Mouse (Mus musculus): ENCODE results near the gene Ccdc157. TPM values are rescaled to one million over a fixed set of nuclear protein-coding genes. Genes with fewer than 3 reads are reported as not detected.

Ccdc157 gene
- polyA plus RNA-seq, 2 experiments, result 0.32 to 0.97 TPM

DNA sequence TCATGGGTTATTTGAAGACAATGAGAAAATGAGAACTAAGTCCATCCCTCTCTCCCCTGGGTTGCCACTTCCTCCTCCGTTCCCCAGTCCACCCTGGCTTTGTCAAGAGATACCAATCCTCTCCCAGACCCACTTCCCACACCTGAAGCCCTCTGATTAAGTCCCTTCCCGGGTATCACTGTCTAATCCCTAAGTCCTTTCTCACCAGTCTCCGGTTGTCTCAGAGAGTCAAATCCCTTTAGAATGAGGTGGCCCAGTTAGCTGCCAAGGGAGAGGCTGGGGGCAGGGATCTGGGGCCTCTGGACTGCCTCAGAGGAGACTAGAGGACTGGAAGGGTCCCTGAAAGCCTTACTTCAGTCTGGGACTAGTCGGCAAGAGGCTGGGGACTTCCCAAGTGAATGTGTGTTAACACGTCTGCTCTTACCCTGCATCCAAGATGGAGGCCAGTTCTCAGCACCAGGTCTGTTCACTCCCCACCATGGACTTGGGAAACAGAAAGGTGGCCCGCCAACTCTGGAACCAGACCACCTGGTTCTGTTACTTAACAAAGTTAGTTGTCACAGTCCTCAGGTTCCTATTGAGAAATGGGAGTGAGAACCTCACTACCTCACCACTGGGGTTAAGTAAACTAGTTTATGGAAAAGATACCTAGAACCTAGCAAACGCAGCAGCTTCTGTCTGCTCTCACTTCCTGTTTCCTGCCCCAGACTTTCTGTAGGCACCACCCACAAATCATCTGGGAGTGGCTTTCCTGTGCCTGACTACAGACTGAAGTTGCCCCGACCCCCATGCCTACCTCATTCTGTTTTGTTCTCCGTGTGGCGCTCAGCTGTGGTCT, 37.1 kb downstream of the Ccdc157 start, which contains the start of gene Sec14l2:
Gene Sec14l2, minus strand, starts transcription at position 674 of the 838 bp plus-strand sequence.
- no peaks in the 10 kb centered on the region for H3K36me3 ChIP-seq (replicated peaks; ENCODE audit: control insufficient read depth, insufficient read depth, low read depth)
- H3K9me3 ChIP-seq (ENCODE audit: control insufficient read depth, low read length), result no peaks in the 10 kb centered on the region; the same call in 1 of the 2 replicates
- H3K27me3 ChIP-seq (ENCODE audit: control insufficient read depth, insufficient read depth, low read length), result peaks cover 24% of the 10 kb centered on the region
- H3K27ac ChIP-seq, result no peak within 1 kb of the TSS
- WGBS (ENCODE audit: insufficient replicate concordance), result 34% methylated on average over 10 of the region's 10 CpGs
- TF ChIP-seq EP300 (IDR thresholded peaks at IDR 0.05; ENCODE audit: low read depth) (no peak), CTCF (IDR thresholded peaks at IDR 0.05; ENCODE audit: low read depth) (no peak)
- no peak within 1 kb of the TSS for H3K4me3 ChIP-seq (ENCODE audit: insufficient read depth in 1 of 2, low read depth in 2 of 2, low read length in 2 of 2)
- H3K4me1 ChIP-seq (replicated peaks; ENCODE audit: control insufficient read depth in 2 of 2, insufficient read depth in 2 of 2, low read length in 1 of 2), result peaks cover 4 to 23% of the 10 kb centered on the region in 2 experiments
- ATAC-seq (ENCODE audit: insufficient read depth) (no peak), DNase-seq (ENCODE audit: low read depth in 3 of 3, low spot score in 3 of 3) (no peak)
- H3K4me2 ChIP-seq (ENCODE audit: low read depth), result peak within 1 kb of the TSS; percentile 43
- H3K9ac ChIP-seq (replicated peaks), result 0 out of 2 replicates have a peak within 1 kb of the TSS, but pooled peaks have one; percentile 16

DNA sequence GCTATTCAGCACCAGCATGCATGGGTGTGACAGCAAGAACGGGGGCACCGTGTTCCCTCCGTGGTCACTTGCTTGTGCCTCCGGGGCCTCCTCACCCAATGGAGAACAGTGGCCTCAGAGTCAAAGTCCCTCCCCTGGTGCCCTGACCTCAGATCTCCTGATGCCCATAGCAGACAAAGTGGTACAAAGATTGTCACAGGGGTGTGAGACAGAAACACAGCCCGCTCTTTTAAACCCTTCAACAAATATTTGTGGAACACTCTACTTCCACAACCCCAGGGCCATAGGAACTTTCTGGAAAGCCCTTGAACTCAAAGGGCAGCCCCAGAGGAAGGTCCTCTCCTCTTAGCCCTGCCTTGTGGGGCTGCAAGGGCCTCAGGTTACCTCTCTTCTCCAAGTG, 37.9 kb downstream of the Ccdc157 start:
- Histone ChIP-seq H3K4me1 (replicated peaks; ENCODE audit: control insufficient read depth in 2 of 2, insufficient read depth in 2 of 2, low read length in 1 of 2) (peaks cover 9 to 27% of the 10 kb centered on the region in 2 experiments), H3K4me3 (ENCODE audit: insufficient read depth in 1 of 2, low read depth in 2 of 2, low read length in 2 of 2) (no peak overlapping the region), H3K9me3 (ENCODE audit: control insufficient read depth, low read length) (no peaks in the 10 kb centered on the region; the same call in 1 of the 2 replicates), H3K4me2 (ENCODE audit: low read depth) (no peak overlapping the region), H3K27ac (no peak overlapping the region), H3K9ac (replicated peaks) (no peak overlapping the region), H3K27me3 (ENCODE audit: control insufficient read depth, insufficient read depth, low read length) (peaks cover 31% of the 10 kb centered on the region), H3K36me3 (replicated peaks; ENCODE audit: control insufficient read depth, insufficient read depth, low read depth) (no peaks in the 10 kb centered on the region)
- 52% methylated on average over 5 of the region's 5 CpGs for WGBS (ENCODE audit: insufficient replicate concordance)
- DNase-seq (ENCODE audit: low read depth in 3 of 3, low spot score in 3 of 3), result no peak
- ATAC-seq (ENCODE audit: insufficient read depth), result no peak
- TF ChIP-seq CTCF (IDR thresholded peaks at IDR 0.05; ENCODE audit: low read depth) (no peak), EP300 (IDR thresholded peaks at IDR 0.05; ENCODE audit: low read depth) (no peak)

DNA sequence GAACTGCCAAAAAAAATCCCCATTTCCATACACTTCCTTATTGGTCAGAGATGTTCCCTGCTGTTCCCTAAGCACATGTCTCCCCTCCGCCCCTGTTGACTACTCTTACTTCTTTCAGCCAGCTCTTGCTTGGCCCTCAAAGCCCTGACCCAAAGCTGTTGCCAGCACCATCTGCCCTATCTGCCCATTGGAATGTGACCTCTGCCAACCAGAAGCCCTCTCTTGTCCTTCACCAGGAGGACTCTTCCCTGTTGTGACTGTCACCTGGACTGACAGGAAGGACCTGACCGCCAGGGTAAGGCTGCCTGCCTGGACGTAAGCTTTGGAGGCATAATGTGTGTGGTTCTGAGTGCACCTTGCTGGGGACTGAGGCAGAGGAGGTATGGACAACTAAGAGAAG, 38.4 kb downstream of the Ccdc157 start:
- 81% methylated on average over 3 of the region's 3 CpGs for WGBS (ENCODE audit: insufficient replicate concordance)
- Histone ChIP-seq H3K4me1 (replicated peaks; ENCODE audit: control insufficient read depth in 2 of 2, insufficient read depth in 2 of 2, low read length in 1 of 2) (peaks cover 14 to 32% of the 10 kb centered on the region in 2 experiments), H3K27me3 (ENCODE audit: control insufficient read depth, insufficient read depth, low read length) (peaks cover 32% of the 10 kb centered on the region), H3K9ac (replicated peaks) (no peak overlapping the region), H3K4me3 (ENCODE audit: insufficient read depth in 1 of 2, low read depth in 2 of 2, low read length in 2 of 2) (no peak overlapping the region), H3K36me3 (replicated peaks; ENCODE audit: control insufficient read depth, insufficient read depth, low read depth) (no peaks in the 10 kb centered on the region), H3K4me2 (ENCODE audit: low read depth) (no peak overlapping the region), H3K9me3 (ENCODE audit: control insufficient read depth, low read length) (no peaks in the 10 kb centered on the region; the same call in 1 of the 2 replicates), H3K27ac (no peak overlapping the region)
- DNase-seq (ENCODE audit: low read depth in 3 of 3, low spot score in 3 of 3), result no peak
- TF ChIP-seq CTCF (IDR thresholded peaks at IDR 0.05; ENCODE audit: low read depth), result no peak
- no peak for TF ChIP-seq EP300 (IDR thresholded peaks at IDR 0.05; ENCODE audit: low read depth)
- no peak for ATAC-seq (ENCODE audit: insufficient read depth)

DNA sequence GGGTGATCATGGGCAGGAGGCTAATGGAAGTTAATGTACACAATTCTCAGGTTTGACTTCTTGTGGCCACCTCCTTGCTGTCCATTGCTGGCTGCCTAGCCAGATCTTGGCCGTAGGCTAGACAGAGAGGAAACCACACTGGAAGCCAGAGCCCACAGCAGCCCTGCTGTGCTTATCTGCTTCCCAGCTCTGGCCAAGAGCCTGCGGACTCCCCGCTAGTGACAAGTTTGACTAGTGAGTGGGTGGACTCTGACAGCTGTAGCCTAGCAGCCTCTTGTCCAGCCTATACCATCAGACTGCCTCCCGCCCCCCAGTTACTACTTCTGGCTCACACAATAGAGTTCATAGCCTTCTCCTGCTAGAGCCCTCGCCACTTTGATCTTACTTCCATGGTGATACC, 40.5 kb downstream of the Ccdc157 start:
- WGBS (ENCODE audit: insufficient replicate concordance), result 8% methylated on average over 5 of the region's 5 CpGs
- H3K4me2 ChIP-seq (ENCODE audit: low read depth), result no peak overlapping the region
- H3K4me1 ChIP-seq (replicated peaks; ENCODE audit: control insufficient read depth in 2 of 2, insufficient read depth in 2 of 2, low read length in 1 of 2), result peaks cover 16 to 40% of the 10 kb centered on the region in 2 experiments
- H3K27ac ChIP-seq, result no peak overlapping the region
- no peaks in the 10 kb centered on the region for H3K9me3 ChIP-seq (ENCODE audit: control insufficient read depth, low read length)
- ATAC-seq (ENCODE audit: insufficient read depth) (no peak), DNase-seq (ENCODE audit: low read depth in 3 of 3, low spot score in 3 of 3) (no peak)
- H3K9ac ChIP-seq (replicated peaks), result no peak overlapping the region
- TF ChIP-seq EP300 (IDR thresholded peaks at IDR 0.05; ENCODE audit: low read depth), result no peak
- no peak for TF ChIP-seq CTCF (IDR thresholded peaks at IDR 0.05; ENCODE audit: low read depth)
- no peak overlapping the region for H3K4me3 ChIP-seq (ENCODE audit: insufficient read depth in 1 of 2, low read depth in 2 of 2, low read length in 2 of 2)
- H3K36me3 ChIP-seq (replicated peaks; ENCODE audit: control insufficient read depth, insufficient read depth, low read depth), result no peaks in the 10 kb centered on the region
- peaks cover 32% of the 10 kb centered on the region for H3K27me3 ChIP-seq (ENCODE audit: control insufficient read depth, insufficient read depth, low read length)

Measured in liver, embryonic 14.5 days (tissue).